Mouse (Mus musculus) cerebellum, adult 18-20 months (tissue): ENCODE data around the gene Gm20388.
"Not testable (repeated sequence)": the region's sequence is repeated elsewhere in the genome, so short reads cannot be mapped to it uniquely, and the experiment has no call there.

Experiments used
- DNase-seq, 2 experiments: peaks; one replicate each; pipeline ENCODE4 v3.0.0; 2021

The Gm20388 gene

GRCm38 (mm10) chr8:123992587-123992986 lies 4081.9 kb downstream of the Gm20388 start:
- no peak for DNase-seq

DNA sequence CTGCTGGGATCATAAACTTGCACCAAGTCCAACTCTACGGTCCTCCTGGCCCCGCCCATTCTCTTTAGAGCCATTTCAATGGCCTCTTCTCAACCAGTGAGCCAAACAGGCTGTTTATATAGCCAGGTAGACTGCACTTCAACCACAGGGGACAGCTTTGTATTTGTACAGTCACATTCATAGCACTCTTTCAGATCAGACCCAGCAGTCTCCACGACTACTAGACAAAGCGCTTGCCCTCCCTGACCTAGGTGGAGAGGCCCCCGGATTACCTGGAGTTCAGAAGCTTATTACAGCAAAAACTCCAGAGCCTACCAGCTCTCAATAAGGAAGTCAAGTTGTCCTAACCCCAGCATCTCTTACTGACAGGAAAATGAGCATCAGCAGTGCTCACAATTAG lies 4083.0 kb downstream of the Gm20388 start:
- no peak for DNase-seq

- DNase-seq, result no peak
Observed at GRCm38 (mm10) chr8:123993997-123994396, 4083.4 kb downstream of the Gm20388 start.

GRCm38 (mm10) chr8:123999568-123999967 lies 4088.9 kb downstream of the Gm20388 start:
- no peak for DNase-seq

- DNase-seq, result no peak
Observed at GRCm38 (mm10) chr8:124002546-124003108, 4092.0 kb downstream of the Gm20388 start.

GRCm38 (mm10) chr8:124007829-124008228 lies 4097.2 kb downstream of the Gm20388 start:
- no peak for DNase-seq

DNA sequence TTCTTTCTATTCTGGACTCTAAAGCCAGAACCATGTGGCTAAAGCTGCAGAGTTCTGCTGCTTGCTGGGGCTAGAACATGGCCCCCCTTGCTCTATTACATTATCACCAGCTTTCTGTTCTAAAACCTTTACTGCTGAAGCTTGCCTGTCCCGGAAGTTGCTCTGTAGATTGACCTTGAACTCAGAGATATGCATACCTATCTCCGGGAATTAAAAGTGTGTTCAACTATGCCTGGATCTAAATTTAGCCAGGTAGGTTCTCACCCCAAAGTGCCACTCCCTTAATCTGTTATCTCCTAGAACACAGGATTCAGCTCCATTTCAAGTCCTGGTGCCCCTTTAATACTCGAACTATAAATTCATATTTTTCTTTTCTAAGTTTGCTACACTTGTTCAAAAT lies 4100.9 kb downstream of the Gm20388 start:
- no peak for DNase-seq

- DNase-seq, result no peak
Observed at GRCm38 (mm10) chr8:124011989-124012586, 4101.4 kb downstream of the Gm20388 start.

GRCm38 (mm10) chr8:124014299-124014698 lies 4103.7 kb downstream of the Gm20388 start:
- DNase-seq, result not testable (repeated sequence)

- DNase-seq, result no peak
Observed at GRCm38 (mm10) chr8:124014751-124015150, 4104.1 kb downstream of the Gm20388 start.

GRCm38 (mm10) chr8:124019782-124020181 lies 4109.1 kb downstream of the Gm20388 start:
- peak in 1 of 2 experiments; percentile 18 for DNase-seq

GRCm38 (mm10) chr8:124020439-124021236 lies 4110.0 kb downstream of the Gm20388 start:
- DNase-seq, result peak in 1 of 2 experiments; percentile 24

DNA sequence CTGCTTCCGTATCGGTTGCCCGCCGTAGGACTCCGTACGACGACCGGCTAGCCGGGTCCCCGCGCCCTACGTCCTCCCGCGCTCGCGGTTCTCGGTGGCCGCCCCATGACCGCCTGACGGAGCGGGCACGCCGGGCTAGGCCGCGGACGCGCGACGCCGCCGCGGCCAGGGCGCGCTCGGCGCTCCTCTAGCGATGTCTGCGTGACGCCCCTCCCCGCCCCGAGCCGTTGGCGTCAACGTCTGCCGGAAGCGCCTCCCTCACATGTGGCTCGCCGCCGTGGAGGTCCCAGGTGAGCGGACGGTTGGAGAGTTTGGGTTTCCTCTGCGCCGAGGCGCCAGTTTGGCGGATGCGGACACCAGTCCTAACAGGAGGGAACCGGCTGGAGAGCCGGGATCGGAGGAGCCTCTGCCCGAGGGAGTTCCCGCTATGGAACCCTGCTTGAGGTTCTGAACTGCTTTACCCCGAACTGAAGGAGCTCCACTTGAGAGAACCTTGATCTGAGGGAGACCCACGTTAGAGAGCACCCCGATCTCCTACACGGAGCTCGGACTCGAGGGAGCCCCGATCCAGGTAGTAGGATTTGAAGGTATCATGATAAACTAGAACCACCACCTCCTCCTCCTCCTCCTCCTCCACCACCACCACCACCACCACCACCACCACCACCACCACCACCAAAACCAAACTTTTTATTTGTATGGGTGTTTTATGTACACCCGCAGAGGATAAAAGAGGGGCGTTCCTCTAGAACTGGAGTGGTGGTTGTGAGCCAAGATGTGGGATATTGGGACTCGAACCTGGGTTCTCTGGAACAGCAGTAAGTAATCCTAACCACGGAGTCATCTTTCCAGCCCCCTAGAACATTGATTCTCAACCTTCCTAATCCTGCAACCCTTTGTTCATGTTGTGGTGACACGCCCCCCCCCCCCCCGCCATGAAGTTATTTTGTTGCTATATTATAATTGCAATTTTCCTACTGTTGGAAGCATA lies 4110.9 kb downstream of the Gm20388 start, which contains the start of the genes Taf5l and Urb2:
TSS of gene Taf5l (minus strand) at position 161 of the 991 bp plus-strand sequence.
TSS of gene Urb2 (plus strand) at position 272 of the 991 bp plus-strand sequence.
- peak; percentile 92 to 97 for DNase-seq

- DNase-seq, result not testable (repeated sequence)
Observed at GRCm38 (mm10) chr8:124026265-124026664, 4115.6 kb downstream of the Gm20388 start.

GRCm38 (mm10) chr8:124027831-124028230 lies 4117.2 kb downstream of the Gm20388 start:
- DNase-seq, result peak; percentile 56 to 67

DNA sequence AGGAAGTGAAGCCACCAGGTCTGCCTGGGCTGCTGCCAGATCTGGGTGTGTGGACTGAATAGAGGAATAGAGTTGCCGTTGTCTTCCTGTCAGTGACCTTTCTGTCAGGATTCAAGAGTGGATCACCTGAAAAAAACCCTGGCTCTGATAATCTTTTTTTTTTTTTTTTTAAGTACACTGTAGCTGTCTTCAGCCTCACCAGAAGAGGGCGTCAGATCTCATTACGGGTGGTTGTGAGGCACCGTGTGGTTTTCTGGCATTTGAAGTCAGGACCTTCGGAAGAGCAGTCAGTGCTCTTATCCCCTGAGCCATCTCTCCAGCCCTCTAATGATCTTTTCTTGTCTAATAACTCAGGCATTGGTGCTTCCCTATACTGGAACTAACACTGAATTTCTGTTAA lies 4122.8 kb downstream of the Gm20388 start:
- DNase-seq, result no peak

- DNase-seq, result no peak
Observed at GRCm38 (mm10) chr8:124038121-124038520, 4127.5 kb downstream of the Gm20388 start.

- DNase-seq, result no peak
Observed at GRCm38 (mm10) chr8:124039351-124039750, 4128.7 kb downstream of the Gm20388 start.

- no peak for DNase-seq
Observed at GRCm38 (mm10) chr8:124042201-124042600, 4131.6 kb downstream of the Gm20388 start.

GRCm38 (mm10) chr8:124044421-124044820 lies 4133.8 kb downstream of the Gm20388 start:
- no peak for DNase-seq

DNA sequence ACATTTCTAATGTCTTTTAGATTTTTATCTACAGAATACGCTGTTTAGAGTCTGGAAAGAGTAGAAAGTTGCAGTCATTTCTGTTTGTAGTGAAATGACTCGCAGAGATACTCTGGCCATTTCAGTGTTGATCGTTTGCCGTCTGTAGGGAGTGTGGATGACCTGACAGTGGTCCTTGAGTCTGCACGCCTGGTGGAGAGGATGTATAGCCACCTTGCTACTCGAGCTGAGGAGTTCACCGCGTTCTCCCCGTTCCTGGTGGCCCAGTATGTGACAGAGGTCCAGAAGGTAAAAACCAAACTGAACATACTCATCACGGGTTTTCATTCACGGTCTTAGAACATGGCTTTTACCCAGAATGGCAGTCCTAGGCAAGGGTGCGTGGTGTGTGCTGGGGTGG lies 4134.3 kb downstream of the Gm20388 start:
- no peak for DNase-seq

- no peak for DNase-seq
Observed at GRCm38 (mm10) chr8:124045856-124046255, 4135.2 kb downstream of the Gm20388 start.
